Mouse (Mus musculus): ENCODE results near the gene Aspg. TPM values are rescaled to one million over a fixed set of nuclear protein-coding genes. Genes with fewer than 3 reads are reported as not detected.

Aspg gene
- polyA plus RNA-seq, 1 experiment from 2014 or later, result 0.31 TPM

- no peaks in the 10 kb centered on the region for H3K4me1 ChIP-seq (ENCODE audit: control insufficient read depth, insufficient read depth, low read length)
- 83% methylated on average over 7 of the region's 7 CpGs for WGBS
- H3K4me2 ChIP-seq (ENCODE audit: low read depth, low read length), result no peak overlapping the region
- ATAC-seq (replicated peaks; ENCODE audit: insufficient number of reproducible peaks, low FRiP score, low TSS enrichment, low read depth) (no peak), DNase-seq (ENCODE audit: low spot score) (no peak)
- H3K27me3 ChIP-seq (ENCODE audit: control insufficient read depth, insufficient read depth, low read length), result no peaks in the 10 kb centered on the region
- H3K36me3 ChIP-seq (replicated peaks; ENCODE audit: control insufficient read depth, insufficient read depth, low read depth, low read length), result no peaks in the 10 kb centered on the region
- no peak overlapping the region for H3K9ac ChIP-seq (replicated peaks; ENCODE audit: low read length)
- H3K4me3 ChIP-seq (ENCODE audit: low read depth, low read length), result no peak overlapping the region
- H3K9me3 ChIP-seq (replicated peaks; ENCODE audit: control insufficient read depth, low read length), result no peaks in the 10 kb centered on the region
- no peak overlapping the region for H3K27ac ChIP-seq (replicated peaks; ENCODE audit: low read depth, low read length)
Observed at GRCm38 (mm10) chr12:112117649-112118048, 11.2 kb downstream of the Aspg start.

GRCm38 (mm10) chr12:112121188-112121587 lies 14.7 kb downstream of the Aspg start:
- no peak for DNase-seq (ENCODE audit: low spot score)
- H3K4me2 ChIP-seq (ENCODE audit: low read depth, low read length), result no peak overlapping the region
- no peaks in the 10 kb centered on the region for H3K27me3 ChIP-seq (ENCODE audit: control insufficient read depth, insufficient read depth, low read length)
- no peaks in the 10 kb centered on the region for H3K4me1 ChIP-seq (ENCODE audit: control insufficient read depth, insufficient read depth, low read length)
- H3K9me3 ChIP-seq (replicated peaks; ENCODE audit: control insufficient read depth, low read length), result no peaks in the 10 kb centered on the region
- no peak overlapping the region for H3K4me3 ChIP-seq (ENCODE audit: low read depth, low read length)
- no peak for ATAC-seq (replicated peaks; ENCODE audit: insufficient number of reproducible peaks, low FRiP score, low TSS enrichment, low read depth)
- no peak overlapping the region for H3K9ac ChIP-seq (replicated peaks; ENCODE audit: low read length)
- H3K36me3 ChIP-seq (replicated peaks; ENCODE audit: control insufficient read depth, insufficient read depth, low read depth, low read length), result no peaks in the 10 kb centered on the region
- H3K27ac ChIP-seq (replicated peaks; ENCODE audit: low read depth, low read length), result no peak overlapping the region
- WGBS, result 80% methylated on average over 3 of the region's 3 CpGs

- no peak overlapping the region for H3K4me3 ChIP-seq (ENCODE audit: low read depth, low read length)
- peaks cover 13% of the 10 kb centered on the region for H3K27me3 ChIP-seq (ENCODE audit: control insufficient read depth, insufficient read depth, low read length)
- no peak overlapping the region for H3K4me2 ChIP-seq (ENCODE audit: low read depth, low read length)
- DNase-seq (ENCODE audit: low spot score), result no peak
- 69% methylated on average over 14 of the region's 14 CpGs for WGBS
- no peaks in the 10 kb centered on the region for H3K9me3 ChIP-seq (replicated peaks; ENCODE audit: control insufficient read depth, low read length)
- H3K36me3 ChIP-seq (replicated peaks; ENCODE audit: control insufficient read depth, insufficient read depth, low read depth, low read length), result no peaks in the 10 kb centered on the region
- ATAC-seq (replicated peaks; ENCODE audit: insufficient number of reproducible peaks, low FRiP score, low TSS enrichment, low read depth), result no peak
- no peak overlapping the region for H3K27ac ChIP-seq (replicated peaks; ENCODE audit: low read depth, low read length)
- no peak overlapping the region for H3K9ac ChIP-seq (replicated peaks; ENCODE audit: low read length)
- no peaks in the 10 kb centered on the region for H3K4me1 ChIP-seq (ENCODE audit: control insufficient read depth, insufficient read depth, low read length)
Observed at GRCm38 (mm10) chr12:112125903-112126302, 19.4 kb downstream of the Aspg start.

GRCm38 (mm10) chr12:112126931-112127635 lies 20.6 kb downstream of the Aspg start:
- H3K4me2 ChIP-seq (ENCODE audit: low read depth, low read length), result no peak overlapping the region
- ATAC-seq (replicated peaks; ENCODE audit: insufficient number of reproducible peaks, low FRiP score, low TSS enrichment, low read depth) (no peak), DNase-seq (ENCODE audit: low spot score) (no peak)
- peaks cover 23% of the 10 kb centered on the region for H3K27me3 ChIP-seq (ENCODE audit: control insufficient read depth, insufficient read depth, low read length)
- no peaks in the 10 kb centered on the region for H3K4me1 ChIP-seq (ENCODE audit: control insufficient read depth, insufficient read depth, low read length)
- H3K9me3 ChIP-seq (replicated peaks; ENCODE audit: control insufficient read depth, low read length), result no peaks in the 10 kb centered on the region
- H3K9ac ChIP-seq (replicated peaks; ENCODE audit: low read length), result no peak overlapping the region
- H3K4me3 ChIP-seq (ENCODE audit: low read depth, low read length), result no peak overlapping the region
- H3K27ac ChIP-seq (replicated peaks; ENCODE audit: low read depth, low read length), result no peak overlapping the region
- no peaks in the 10 kb centered on the region for H3K36me3 ChIP-seq (replicated peaks; ENCODE audit: control insufficient read depth, insufficient read depth, low read depth, low read length)
- 63% methylated on average over 14 of the region's 14 CpGs for WGBS

GRCm38 (mm10) chr12:112128526-112128925 lies 22.0 kb downstream of the Aspg start:
- no peaks in the 10 kb centered on the region for H3K4me1 ChIP-seq (ENCODE audit: control insufficient read depth, insufficient read depth, low read length)
- no peak overlapping the region for H3K9ac ChIP-seq (replicated peaks; ENCODE audit: low read length)
- no peak overlapping the region for H3K4me2 ChIP-seq (ENCODE audit: low read depth, low read length)
- H3K27ac ChIP-seq (replicated peaks; ENCODE audit: low read depth, low read length), result no peak overlapping the region
- H3K36me3 ChIP-seq (replicated peaks; ENCODE audit: control insufficient read depth, insufficient read depth, low read depth, low read length), result no peaks in the 10 kb centered on the region
- 72% methylated on average over 4 of the region's 4 CpGs for WGBS
- no peak for ATAC-seq (replicated peaks; ENCODE audit: insufficient number of reproducible peaks, low FRiP score, low TSS enrichment, low read depth)
- no peaks in the 10 kb centered on the region for H3K9me3 ChIP-seq (replicated peaks; ENCODE audit: control insufficient read depth, low read length)
- DNase-seq (ENCODE audit: low spot score), result no peak
- no peak overlapping the region for H3K4me3 ChIP-seq (ENCODE audit: low read depth, low read length)
- peaks cover 25% of the 10 kb centered on the region for H3K27me3 ChIP-seq (ENCODE audit: control insufficient read depth, insufficient read depth, low read length)

GRCm38 (mm10) chr12:112129300-112129856 lies 22.9 kb downstream of the Aspg start:
- Histone ChIP-seq H3K27me3 (ENCODE audit: control insufficient read depth, insufficient read depth, low read length) (peaks cover 25% of the 10 kb centered on the region), H3K27ac (replicated peaks; ENCODE audit: low read depth, low read length) (no peak overlapping the region), H3K4me1 (ENCODE audit: control insufficient read depth, insufficient read depth, low read length) (no peaks in the 10 kb centered on the region), H3K9me3 (replicated peaks; ENCODE audit: control insufficient read depth, low read length) (no peaks in the 10 kb centered on the region), H3K4me3 (ENCODE audit: low read depth, low read length) (no peak overlapping the region), H3K36me3 (replicated peaks; ENCODE audit: control insufficient read depth, insufficient read depth, low read depth, low read length) (no peaks in the 10 kb centered on the region), H3K4me2 (ENCODE audit: low read depth, low read length) (no peak overlapping the region), H3K9ac (replicated peaks; ENCODE audit: low read length) (no peak overlapping the region)
- ATAC-seq (replicated peaks; ENCODE audit: insufficient number of reproducible peaks, low FRiP score, low TSS enrichment, low read depth), result no peak
- 55% methylated on average over 6 of the region's 6 CpGs for WGBS
- DNase-seq (ENCODE audit: low spot score), result no peak

- ATAC-seq (replicated peaks; ENCODE audit: insufficient number of reproducible peaks, low FRiP score, low TSS enrichment, low read depth), result peak; percentile 69
- Histone ChIP-seq H3K27ac (replicated peaks; ENCODE audit: low read depth, low read length) (peak overlapping the region; percentile 53; the same call in 1 of the 2 replicates), H3K9ac (replicated peaks; ENCODE audit: low read length) (peak overlapping the region; percentile 83), H3K27me3 (ENCODE audit: control insufficient read depth, insufficient read depth, low read length) (peaks cover 25% of the 10 kb centered on the region), H3K4me2 (ENCODE audit: low read depth, low read length) (peak overlapping the region; percentile 96), H3K4me1 (ENCODE audit: control insufficient read depth, insufficient read depth, low read length) (no peaks in the 10 kb centered on the region), H3K4me3 (ENCODE audit: low read depth, low read length) (peak overlapping the region; percentile 66), H3K9me3 (replicated peaks; ENCODE audit: control insufficient read depth, low read length) (no peaks in the 10 kb centered on the region), H3K36me3 (replicated peaks; ENCODE audit: control insufficient read depth, insufficient read depth, low read depth, low read length) (no peaks in the 10 kb centered on the region)
- WGBS, result under 1% methylated on average over 78 of the region's 79 CpGs
- DNase-seq (ENCODE audit: low spot score), result peak; percentile 70
Observed at GRCm38 (mm10) chr12:112130161-112130860, 23.8 kb downstream of the Aspg start.

- peak overlapping the region; percentile 96 for H3K4me2 ChIP-seq (ENCODE audit: low read depth, low read length)
- H3K4me1 ChIP-seq (ENCODE audit: control insufficient read depth, insufficient read depth, low read length), result no peaks in the 10 kb centered on the region
- DNase-seq (ENCODE audit: low spot score) (no peak), ATAC-seq (replicated peaks; ENCODE audit: insufficient number of reproducible peaks, low FRiP score, low TSS enrichment, low read depth) (no peak)
- peak overlapping the region; percentile 66 for H3K4me3 ChIP-seq (ENCODE audit: low read depth, low read length)
- H3K27me3 ChIP-seq (ENCODE audit: control insufficient read depth, insufficient read depth, low read length), result peaks cover 25% of the 10 kb centered on the region
- peak overlapping the region; percentile 83 for H3K9ac ChIP-seq (replicated peaks; ENCODE audit: low read length)
- no peaks in the 10 kb centered on the region for H3K36me3 ChIP-seq (replicated peaks; ENCODE audit: control insufficient read depth, insufficient read depth, low read depth, low read length)
- no peaks in the 10 kb centered on the region for H3K9me3 ChIP-seq (replicated peaks; ENCODE audit: control insufficient read depth, low read length)
- WGBS, result 9% methylated on average over 32 of the region's 32 CpGs
- no peak overlapping the region for H3K27ac ChIP-seq (replicated peaks; ENCODE audit: low read depth, low read length)
Observed at GRCm38 (mm10) chr12:112130957-112131356, 24.5 kb downstream of the Aspg start.
